Mouse (Mus musculus) forebrain, embryonic 15.5 days (tissue): Measurements from ENCODE around the gene Aph1a. TPM values are rescaled to one million over a fixed set of nuclear protein-coding genes. Genes with fewer than 3 reads are reported as not detected.

Source experiments
- ATAC-seq: fragments of 200-750 bp; cut with Nextera tagmentation; replicated peaks from 2 replicates; pipeline ENCODE4 v1.8.0; 2017; ENCODE audit warnings: mild to moderate bottlenecking, moderate TSS enrichment, moderate library complexity
- H3K27ac ChIP-seq: fragments of 300-500 bp; sonication (generic); replicated peaks from 2 replicates; pipeline ENCODE4 v1.5.1; 2015; ENCODE audit warnings: mild to moderate bottlenecking, inconsistent platforms
- H3K27me3 ChIP-seq: fragments of 300-500 bp; sonication (generic); 2 replicates; pipeline ENCODE4 v1.6.1; 2015; ENCODE audit warnings: inconsistent platforms
- H3K36me3 ChIP-seq: fragments of 300-500 bp; sonication (generic); 2 replicates; pipeline ENCODE4 v1.6.1; 2015; ENCODE audit warnings: mild to moderate bottlenecking, inconsistent platforms
- H3K4me1 ChIP-seq: fragments of 300-500 bp; sonication (generic); 2 replicates; pipeline ENCODE4 v1.6.1; 2015; ENCODE audit warnings: inconsistent platforms
- H3K4me2 ChIP-seq: fragments of 300-500 bp; sonication (generic); replicated peaks from 2 replicates; pipeline ENCODE4 v1.6.1; 2015; ENCODE audit warnings: mild to moderate bottlenecking, inconsistent platforms
- H3K4me3 ChIP-seq: fragments of 300-500 bp; sonication (generic); 2 replicates; pipeline ENCODE4 v1.5.1; 2015; ENCODE audit warnings: mild to moderate bottlenecking, inconsistent platforms
- H3K9ac ChIP-seq: fragments of 300-500 bp; sonication (generic); replicated peaks from 2 replicates; pipeline ENCODE4 v1.6.1; 2015; ENCODE audit warnings: mild to moderate bottlenecking, inconsistent platforms
- H3K9me3 ChIP-seq: fragments of 300-500 bp; sonication (generic); 2 replicates; pipeline ENCODE4 v1.6.1; 2016; ENCODE audit warnings: inconsistent platforms
- WGBS: fragments of 180-500 bp; shearing (Covaris S2); methylation state at CpG from one replicate; pipeline ENCODE4 v1.1.7; 2015; ENCODE audit warnings: mixed read lengths; 5-methylcytosine and 5-hydroxymethylcytosine counted together
- polyA plus RNA-seq: library from polyadenylated mRNA; unstranded; fragments of >200 nt; fragmentation: Nextera tagmentation; extraction: Ambion mirVana; gene quantifications from 2 replicates; pipeline ENCODE4 v1.2.1, GENCODE M21; 2015

Gene Aph1a
- polyA plus RNA-seq, 1 experiment from 2014 or later = 39.8 TPM

- H3K4me2 ChIP-seq = peak within 1 kb of the TSS; percentile 61
- peaks cover 22% of the 10 kb centered on the region for H3K4me1 ChIP-seq
- H3K4me3 ChIP-seq = peak within 1 kb of the TSS; percentile 78
- H3K9me3 ChIP-seq = no peaks in the 10 kb centered on the region
- H3K9ac ChIP-seq = peak within 1 kb of the TSS; percentile 78
- WGBS = under 1% methylated on average over 49 of the region's 49 CpGs
- no peaks in the 10 kb centered on the region for H3K27me3 ChIP-seq
- peaks cover 2% of the 10 kb centered on the region; the same call in 1 of the 2 replicates for H3K36me3 ChIP-seq
- ATAC-seq = peak; percentile 100
- H3K27ac ChIP-seq = peak within 1 kb of the TSS; percentile 87
These were observed 35.1 kb downstream of the Aph1a start, which contains the start of gene Anp32e for GRCm38 (mm10) chr3:95928658-95929503. Gene Anp32e (plus strand): TSS chr3:95929246.

GRCm38 (mm10) chr3:95929581-95930470 is 36.1 kb downstream of the Aph1a start:
- WGBS = under 1% methylated on average over 105 of the region's 105 CpGs

GRCm38 (mm10) chr3:95930471-95930789 is 36.7 kb downstream of the Aph1a start:
- no peak for ATAC-seq
- H3K9me3 ChIP-seq = no peaks in the 10 kb centered on the region
- peaks cover 22% of the 10 kb centered on the region for H3K4me1 ChIP-seq
- WGBS = 2% methylated on average over 5 of the region's 5 CpGs
- peak overlapping the region; percentile 61 for H3K4me2 ChIP-seq
- H3K27me3 ChIP-seq = no peaks in the 10 kb centered on the region
- H3K9ac ChIP-seq = peak overlapping the region; percentile 78
- H3K36me3 ChIP-seq = peaks cover 16% of the 10 kb centered on the region
- peak overlapping the region; percentile 78 for H3K4me3 ChIP-seq
- H3K27ac ChIP-seq = peak overlapping the region; percentile 87

More at GRCm38 (mm10) chr3:95929581-95930470, 36.1 kb downstream of the Aph1a start:
- Histone ChIP-seq H3K27ac (peak overlapping the region; percentile 87), H3K36me3 (peaks cover 11% of the 10 kb centered on the region), H3K4me3 (peak overlapping the region; percentile 78), H3K9ac (peak overlapping the region; percentile 78), H3K4me1 (peaks cover 22% of the 10 kb centered on the region), H3K9me3 (no peaks in the 10 kb centered on the region), H3K4me2 (peak overlapping the region; percentile 61), H3K27me3 (no peaks in the 10 kb centered on the region)
- ATAC-seq = peak; percentile 3; the same call in 1 of the 2 replicates

GRCm38 (mm10) chr3:95931471-95931870 is 37.7 kb downstream of the Aph1a start:
- Histone ChIP-seq H3K4me3 (no peak overlapping the region), H3K9me3 (no peaks in the 10 kb centered on the region), H3K27ac (no peak overlapping the region), H3K4me1 (peaks cover 22% of the 10 kb centered on the region), H3K27me3 (no peaks in the 10 kb centered on the region), H3K36me3 (peaks cover 19% of the 10 kb centered on the region), H3K9ac (no peak overlapping the region), H3K4me2 (0 out of 2 replicates have a peak overlapping the region, but pooled peaks have one; percentile 61)
- 80% methylated on average over 1 of the region's 1 CpGs for whole genome bisulfite sequencing
- ATAC-seq = no peak

GRCm38 (mm10) chr3:95932157-95932556 is 38.4 kb downstream of the Aph1a start:
- H3K4me1 ChIP-seq = peaks cover 22% of the 10 kb centered on the region
- no peak for ATAC-seq
- H3K9me3 ChIP-seq = no peaks in the 10 kb centered on the region
- H3K4me2 ChIP-seq = no peak overlapping the region
- WGBS = 48% methylated on average over 1 of the region's 1 CpGs
- no peak overlapping the region for H3K27ac ChIP-seq
- no peak overlapping the region for H3K4me3 ChIP-seq
- H3K9ac ChIP-seq = no peak overlapping the region
- no peaks in the 10 kb centered on the region for H3K27me3 ChIP-seq
- H3K36me3 ChIP-seq = peaks cover 25% of the 10 kb centered on the region

- Histone ChIP-seq H3K36me3 (peaks cover 29% of the 10 kb centered on the region), H3K4me3 (no peak overlapping the region), H3K27me3 (no peaks in the 10 kb centered on the region), H3K9ac (no peak overlapping the region), H3K27ac (no peak overlapping the region), H3K9me3 (no peaks in the 10 kb centered on the region), H3K4me2 (no peak overlapping the region), H3K4me1 (peaks cover 22% of the 10 kb centered on the region)
- ATAC-seq = no peak
- 89% methylated on average over 7 of the region's 7 CpGs for WGBS
These were observed 38.8 kb downstream of the Aph1a start for GRCm38 (mm10) chr3:95932566-95932965.

GRCm38 (mm10) chr3:95933111-95933750 is 39.5 kb downstream of the Aph1a start:
- no peak overlapping the region for H3K9ac ChIP-seq
- ATAC-seq = no peak
- peaks cover 36% of the 10 kb centered on the region for H3K36me3 ChIP-seq
- 95% methylated on average over 7 of the region's 7 CpGs for WGBS
- no peak overlapping the region for H3K27ac ChIP-seq
- no peaks in the 10 kb centered on the region for H3K27me3 ChIP-seq
- H3K4me1 ChIP-seq = peaks cover 22% of the 10 kb centered on the region
- no peaks in the 10 kb centered on the region for H3K9me3 ChIP-seq
- no peak overlapping the region for H3K4me2 ChIP-seq
- H3K4me3 ChIP-seq = no peak overlapping the region

- peaks cover 18% of the 10 kb centered on the region for H3K4me1 ChIP-seq
- H3K9ac ChIP-seq = no peak overlapping the region
- H3K36me3 ChIP-seq = peaks cover 48% of the 10 kb centered on the region
- H3K27me3 ChIP-seq = no peaks in the 10 kb centered on the region
- WGBS = 93% methylated on average over 1 of the region's 1 CpGs
- ATAC-seq = no peak
- no peaks in the 10 kb centered on the region for H3K9me3 ChIP-seq
- no peak overlapping the region for H3K27ac ChIP-seq
- H3K4me2 ChIP-seq = no peak overlapping the region
- no peak overlapping the region for H3K4me3 ChIP-seq
These were observed 40.7 kb downstream of the Aph1a start for GRCm38 (mm10) chr3:95934448-95934847.

- peaks cover 71% of the 10 kb centered on the region for H3K36me3 ChIP-seq
- H3K9ac ChIP-seq = no peak overlapping the region
- no peak for ATAC-seq
- H3K4me3 ChIP-seq = no peak overlapping the region
- WGBS = 96% methylated on average over 8 of the region's 8 CpGs
- H3K4me1 ChIP-seq = no peaks in the 10 kb centered on the region
- no peak overlapping the region for H3K27ac ChIP-seq
- H3K9me3 ChIP-seq = no peaks in the 10 kb centered on the region
- no peaks in the 10 kb centered on the region for H3K27me3 ChIP-seq
- no peak overlapping the region for H3K4me2 ChIP-seq
These were observed 44.4 kb downstream of the Aph1a start for GRCm38 (mm10) chr3:95938217-95938616.

GRCm38 (mm10) chr3:95938835-95939234 is 45.1 kb downstream of the Aph1a start:
- ATAC-seq = no peak
- Histone ChIP-seq H3K4me1 (no peaks in the 10 kb centered on the region), H3K4me3 (no peak overlapping the region), H3K36me3 (peaks cover 70% of the 10 kb centered on the region), H3K4me2 (no peak overlapping the region), H3K9me3 (no peaks in the 10 kb centered on the region), H3K27ac (no peak overlapping the region), H3K27me3 (no peaks in the 10 kb centered on the region), H3K9ac (no peak overlapping the region)
- WGBS = 93% methylated on average over 15 of the region's 15 CpGs

GRCm38 (mm10) chr3:95942749-95943148 is 49.0 kb downstream of the Aph1a start:
- ATAC-seq = no peak
- no peaks in the 10 kb centered on the region for H3K4me1 ChIP-seq
- no peaks in the 10 kb centered on the region for H3K9me3 ChIP-seq
- H3K9ac ChIP-seq = no peak overlapping the region
- H3K4me3 ChIP-seq = no peak overlapping the region
- H3K27me3 ChIP-seq = no peaks in the 10 kb centered on the region
- H3K36me3 ChIP-seq = peaks cover 56% of the 10 kb centered on the region
- WGBS = 81% methylated on average over 6 of the region's 6 CpGs
- no peak overlapping the region for H3K27ac ChIP-seq
- H3K4me2 ChIP-seq = no peak overlapping the region
